8 mouse cellular contexts compared by ENCODE assay signal in genomic region chr4:126085996-126086576, GRCm38 (mm10). TPM values are rescaled to one million over a fixed set of nuclear protein-coding genes. Genes with fewer than 3 reads are reported as not detected.
DNase-seq lines count a peak whose midpoint lies in the region; ATAC-seq lines count a peak whose summit lies in the region.

No protein-coding gene starts in this region.

- peak; percentile 78 for ATAC-seq in hindbrain, embryonic 15.5 days (ENCODE audit: low FRiP score, low read depth)

- H3K9me3 ChIP-seq in hindbrain, embryonic 15.5 days: no peaks in the 10 kb centered on the region

- no peak overlapping the region for H3K27ac ChIP-seq in hindbrain, embryonic 15.5 days (replicated peaks)

- peak; percentile 85 for DNase-seq in R1 (ENCODE audit: low read depth, low spot score)
- peak; percentile 91 to 94 for DNase-seq in cerebellum, postnatal 14 days
- DNase-seq in gastrocnemius, adult 18-20 months (ENCODE audit: low spot score): peak; percentile 86
- peak; percentile 62 for DNase-seq in left cerebral cortex, adult 11 months (ENCODE audit: low spot score)
- DNase-seq in lung, postnatal 36 days: peak; percentile 92
- DNase-seq in right cerebral cortex, adult 18-20 months: peak; percentile 75
- peak; percentile 50 for DNase-seq in urinary bladder, postnatal 10 days (ENCODE audit: low spot score)

- no peak overlapping the region for H3K4me3 ChIP-seq in hindbrain, embryonic 15.5 days

- H3K4me1 ChIP-seq in hindbrain, embryonic 15.5 days (replicated peaks): no peaks in the 10 kb centered on the region

- H3K9ac ChIP-seq in hindbrain, embryonic 15.5 days: no peak overlapping the region

- H3K36me3 ChIP-seq in hindbrain, embryonic 15.5 days: peaks cover 33% of the 10 kb centered on the region

- WGBS in hindbrain, embryonic 15.5 days: 26% methylated on average over 7 of the region's 7 CpGs

- H3K27me3 ChIP-seq in hindbrain, embryonic 15.5 days: no peaks in the 10 kb centered on the region

- no peak overlapping the region for H3K4me2 ChIP-seq in hindbrain, embryonic 15.5 days

RNA-seq across cellular contexts. Expression of gene Lsm10, which starts 10.3 kb away (rescaled TPM):
- total RNA-seq in gastrocnemius, adult 18-20 months (2021): 10 to 100 TPM in 1 of 2 experiments, 1 to 10 TPM in 1; 7.4 to 10.8 TPM
- 45.8 and 50.3 TPM in 2 replicates for polyA plus RNA-seq in hindbrain, embryonic 15.5 days (2015; fragmentation: Nextera tagmentation; extraction: Ambion mirVana)

RNA-seq across cellular contexts. Expression of gene Stk40, which starts 17.7 kb away (rescaled TPM):
- 100 to 1,000 TPM; 113 to 127 TPM for total RNA-seq in gastrocnemius, adult 18-20 months (2021)
- polyA plus RNA-seq in hindbrain, embryonic 15.5 days (2015; fragmentation: Nextera tagmentation; extraction: Ambion mirVana): 29.6 and 33.9 TPM in 2 replicates

RNA-seq across cellular contexts. Expression of gene Oscp1, which starts 27.7 kb away (rescaled TPM):
- total RNA-seq in gastrocnemius, adult 18-20 months (2021): 1 to 10 TPM; 3.1 TPM
- 38.5 and 42.1 TPM in 2 replicates for polyA plus RNA-seq in hindbrain, embryonic 15.5 days (2015; fragmentation: Nextera tagmentation; extraction: Ambion mirVana)

RNA-seq across cellular contexts. Expression of gene Mrps15, which starts 39.4 kb away (rescaled TPM):
- 10 to 100 TPM; 79.5 to 80.7 TPM for total RNA-seq in gastrocnemius, adult 18-20 months (2021)
- polyA plus RNA-seq in hindbrain, embryonic 15.5 days (2015; fragmentation: Nextera tagmentation; extraction: Ambion mirVana): 123 and 129 TPM in 2 replicates
